Mouse (Mus musculus) cortical plate, adult 2 months (tissue): ENCODE results near the gene Smpd1. TPM values are rescaled to one million over a fixed set of nuclear protein-coding genes. Genes with fewer than 3 reads are reported as not detected.

Source experiments
- H3K27ac ChIP-seq: fragments of 200-500 bp; 2 replicates; pipeline ENCODE4 v1.5.1; 2012; ENCODE audit warnings: low read length, control low read depth, inconsistent platforms; ENCODE audit not compliant: insufficient read depth
- H3K4me1 ChIP-seq: fragments of 200-500 bp; 2 replicates; pipeline ENCODE4 v1.6.1; 2011; ENCODE audit warnings: low read length; ENCODE audit not compliant: control insufficient read depth, insufficient read depth
- H3K4me3 ChIP-seq: fragments of 200-500 bp; 2 replicates; pipeline ENCODE4 v1.5.1; 2011; ENCODE audit warnings: mild to moderate bottlenecking, low read length, control low read depth; ENCODE audit not compliant: insufficient read depth
- CTCF ChIP-seq: fragments of 200-500 bp; IDR thresholded peaks from 2 replicates; pipeline ENCODE4 v1.5.1; 2011; ENCODE audit warnings: mild to moderate bottlenecking, control low read depth, low read length; ENCODE audit not compliant: insufficient read depth; ENCODE audit errors: extremely low read depth
- POLR2A ChIP-seq: fragments of 200-500 bp; IDR thresholded peaks from 2 replicates; pipeline ENCODE4 v1.6.1; 2011; ENCODE audit warnings: mild to moderate bottlenecking, low read length, control low read depth; ENCODE audit not compliant: insufficient read depth; ENCODE audit errors: extremely low read depth
- polyA plus RNA-seq: library from polyadenylated mRNA; depleted of rRNA; stranded (reverse); fragments of >200 nt; gene quantifications from 2 replicates; pipeline ENCODE4 v1.2.3, GENCODE M21; 2012; rRNA removed

Gene Smpd1
- polyA plus RNA-seq: 93.2 and 93.3 TPM in 2 replicates

DNA sequence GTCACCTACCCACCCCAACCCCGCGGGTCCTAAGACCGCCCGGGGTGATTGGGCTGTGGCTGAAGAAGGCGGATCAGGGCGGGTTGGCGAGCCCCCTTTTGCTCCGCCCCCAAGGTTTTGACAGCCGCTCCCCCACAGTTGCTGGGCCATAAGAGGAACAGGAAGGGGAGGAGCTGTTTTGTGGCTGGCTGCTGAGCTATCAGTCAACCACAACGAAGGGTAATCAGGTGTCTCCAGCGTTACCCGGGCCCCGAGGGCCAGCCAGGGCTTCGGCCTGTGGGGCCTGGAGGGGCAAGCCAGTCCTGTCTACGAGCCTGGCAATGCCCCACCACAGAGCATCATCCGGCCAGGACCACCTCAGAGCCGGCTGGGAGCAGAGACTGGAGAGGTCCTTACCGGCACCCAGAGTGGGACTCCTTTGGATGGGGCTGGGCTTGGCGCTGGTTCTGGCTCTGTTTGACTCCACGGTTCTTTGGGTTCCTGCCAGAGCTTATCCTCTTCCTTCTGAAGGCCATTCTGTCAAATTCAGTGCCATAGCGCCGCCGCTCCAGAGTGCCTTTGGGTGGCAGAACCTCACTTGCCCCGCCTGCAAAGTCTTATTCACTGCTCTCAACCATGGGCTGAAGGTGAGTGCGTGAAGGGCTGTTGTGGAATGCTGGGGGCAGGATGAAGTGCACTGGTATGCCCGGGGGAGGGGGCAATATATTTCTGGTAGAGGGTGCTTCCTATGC lies at the start of gene Smpd1:
Gene Smpd1, plus strand, starts transcription at position 149 of the 731 bp plus-strand sequence.
- Histone ChIP-seq H3K4me1 (peaks cover 14% of the 10 kb centered on the region), H3K4me3 (peak within 1 kb of the TSS; percentile 64), H3K27ac (peak within 1 kb of the TSS; percentile 86)
- no peak for TF ChIP-seq CTCF
- peak; percentile 66 for TF ChIP-seq POLR2A

DNA sequence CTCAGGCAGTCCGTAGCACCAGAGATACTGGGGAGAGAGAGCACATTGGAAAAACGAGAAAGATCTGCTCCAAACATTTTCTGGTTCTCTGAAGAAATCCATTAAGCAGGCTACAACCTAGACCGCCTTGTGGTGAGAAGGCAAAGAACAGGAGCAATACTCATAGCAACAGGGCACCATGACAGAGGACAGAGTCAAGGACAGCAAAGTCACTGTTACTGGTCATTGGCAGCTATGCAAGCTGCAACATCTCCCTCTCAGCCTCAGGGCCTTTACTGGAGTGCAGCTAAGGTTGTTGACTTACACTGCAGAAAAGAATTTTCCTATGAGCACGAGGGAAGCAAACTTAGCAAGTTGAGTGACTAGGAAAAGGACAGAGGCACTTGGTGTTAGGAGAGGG lies 46.9 kb upstream of the Smpd1 start:
- no peak overlapping the region for H3K4me3 ChIP-seq
- no peaks in the 10 kb centered on the region for H3K4me1 ChIP-seq
- H3K27ac ChIP-seq: no peak overlapping the region
- TF ChIP-seq CTCF (no peak), POLR2A (no peak)

GRCm38 (mm10) chr7:105510143-105510542 lies 44.0 kb upstream of the Smpd1 start:
- no peak for TF ChIP-seq POLR2A
- no peak for TF ChIP-seq CTCF
- Histone ChIP-seq H3K4me1 (peaks cover 4% of the 10 kb centered on the region), H3K27ac (no peak overlapping the region), H3K4me3 (no peak overlapping the region)

DNA sequence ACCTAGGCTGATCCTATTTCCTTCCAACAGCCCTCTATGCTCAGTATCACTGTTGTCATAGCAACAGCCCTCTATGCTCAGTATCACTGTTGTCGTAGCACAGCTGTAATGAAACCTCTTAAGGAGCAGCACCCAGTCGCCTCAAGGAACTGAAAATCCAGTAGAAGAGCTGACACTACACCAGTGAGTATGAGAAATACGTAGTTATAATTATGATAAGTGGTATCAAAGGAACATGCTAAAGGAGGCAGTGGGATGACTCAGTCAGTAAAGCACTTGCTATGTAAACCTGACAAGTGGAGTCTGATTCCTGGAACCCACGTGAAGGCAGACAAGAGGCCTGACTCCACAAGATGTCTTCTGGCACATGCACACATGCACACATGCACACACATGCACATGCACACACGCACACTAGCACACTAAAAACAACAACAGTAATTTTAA lies 40.3 kb upstream of the Smpd1 start:
- H3K4me1 ChIP-seq: peaks cover 4% of the 10 kb centered on the region
- H3K4me3 ChIP-seq: no peak overlapping the region
- no peak for TF ChIP-seq CTCF
- no peak for TF ChIP-seq POLR2A
- peak overlapping the region; percentile 48 for H3K27ac ChIP-seq

DNA sequence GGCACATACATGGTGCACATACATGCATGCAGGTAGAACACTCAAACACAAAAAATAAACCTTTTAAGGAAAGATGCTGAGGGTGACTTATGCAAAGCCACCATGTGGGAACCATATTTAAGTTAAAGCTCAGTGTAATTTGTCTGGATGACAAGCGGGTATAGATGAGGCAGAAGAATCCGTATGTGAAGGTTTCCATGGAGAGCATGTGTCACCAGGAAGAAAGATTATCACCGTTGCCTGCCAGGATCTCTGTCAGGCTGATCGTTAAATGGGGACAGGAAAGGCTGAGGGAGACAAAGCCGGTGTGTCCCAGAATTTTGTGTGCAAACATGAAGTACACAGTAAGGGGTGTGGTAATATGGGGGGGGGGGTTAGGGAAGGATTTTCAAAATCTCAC lies 39.6 kb upstream of the Smpd1 start:
- H3K27ac ChIP-seq: 0 out of 2 replicates have a peak overlapping the region, but pooled peaks have one; percentile 48
- peaks cover 4% of the 10 kb centered on the region for H3K4me1 ChIP-seq

DNA sequence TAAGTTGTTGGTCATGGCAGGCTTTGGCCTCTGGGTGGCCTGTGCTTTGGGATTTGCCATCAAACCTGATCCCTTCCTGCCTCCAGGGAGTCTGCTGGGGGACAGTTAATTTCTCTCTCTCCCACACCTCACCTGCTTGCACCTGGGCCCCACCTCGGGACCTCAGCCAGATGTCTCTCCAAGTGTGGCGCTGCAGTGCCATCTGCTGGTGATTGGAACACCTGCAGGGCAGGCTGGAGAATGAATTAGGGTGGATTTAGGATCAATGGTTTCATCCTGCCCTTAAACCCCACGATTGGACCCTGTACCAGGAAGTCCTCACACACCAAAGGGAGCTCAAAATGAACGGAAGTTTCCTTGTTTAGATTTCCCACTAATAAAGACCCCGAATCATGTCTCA lies 39.0 kb upstream of the Smpd1 start:
- peaks cover 4% of the 10 kb centered on the region for H3K4me1 ChIP-seq
- H3K27ac ChIP-seq: no peak overlapping the region
- H3K4me3 ChIP-seq: no peak overlapping the region
- TF ChIP-seq CTCF (peak; percentile 83), POLR2A (no peak)

More for the DNA sequence above, 39.6 kb upstream of the Smpd1 start:
- H3K4me3 ChIP-seq: no peak overlapping the region
- TF ChIP-seq POLR2A (no peak), CTCF (no peak)

DNA sequence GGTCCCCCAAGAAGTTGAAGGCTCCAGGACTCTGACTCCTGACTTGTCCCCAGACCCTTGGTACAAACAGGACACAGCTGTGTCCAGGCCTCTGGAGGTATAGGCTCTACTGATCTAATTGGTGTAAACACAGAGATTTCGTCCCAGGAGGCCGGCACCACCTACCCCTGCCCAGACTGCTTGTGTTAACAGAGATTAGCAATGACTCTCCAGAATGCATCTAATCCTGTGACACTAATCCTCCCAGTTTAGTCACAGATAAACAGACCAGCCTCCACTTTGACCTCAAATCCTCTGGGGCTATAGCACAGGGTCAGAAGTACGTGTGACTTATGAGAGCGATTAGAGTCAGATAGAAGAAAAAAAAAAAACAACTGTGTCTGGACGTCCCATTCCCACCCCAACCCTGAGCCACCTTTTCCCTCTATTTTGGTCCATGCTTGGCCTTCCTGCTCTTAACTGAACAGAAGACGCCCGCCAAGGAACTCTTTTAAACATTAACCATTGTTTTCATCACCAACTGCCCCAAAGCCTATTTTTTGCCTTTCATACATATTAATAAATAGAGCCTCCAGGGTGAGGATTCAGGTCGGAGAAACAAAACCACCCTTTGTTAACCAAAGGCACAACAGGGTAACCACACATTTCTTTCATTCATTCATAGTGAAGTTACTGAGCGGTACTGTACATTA lies 37.3 kb upstream of the Smpd1 start:
- Histone ChIP-seq H3K4me1 (peaks cover 4% of the 10 kb centered on the region), H3K27ac (no peak overlapping the region), H3K4me3 (no peak overlapping the region)
- TF ChIP-seq CTCF (no peak), POLR2A (no peak)

DNA sequence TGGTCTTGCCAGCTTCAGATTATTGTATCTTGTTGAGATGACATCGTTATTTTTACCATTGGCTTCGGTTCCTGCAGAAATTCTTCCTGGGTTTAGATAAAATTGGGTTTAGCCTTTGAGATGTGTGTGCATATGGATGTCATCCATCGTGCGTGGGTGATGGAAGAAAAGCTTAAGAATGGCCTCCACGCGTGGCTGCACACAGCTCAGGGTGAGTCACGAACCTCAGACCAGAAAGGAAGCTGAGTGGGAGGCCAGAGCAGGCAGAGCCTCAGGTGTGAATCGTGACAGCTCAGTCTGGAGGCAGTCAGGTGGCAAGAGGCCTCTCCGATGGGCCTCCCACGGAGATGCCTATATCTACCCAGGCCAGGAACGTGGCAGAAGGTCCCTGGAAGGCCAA lies 34.8 kb upstream of the Smpd1 start:
- Histone ChIP-seq H3K4me3 (no peak overlapping the region), H3K4me1 (peaks cover 2% of the 10 kb centered on the region), H3K27ac (no peak overlapping the region)
- TF ChIP-seq CTCF: no peak
- TF ChIP-seq POLR2A: no peak

DNA sequence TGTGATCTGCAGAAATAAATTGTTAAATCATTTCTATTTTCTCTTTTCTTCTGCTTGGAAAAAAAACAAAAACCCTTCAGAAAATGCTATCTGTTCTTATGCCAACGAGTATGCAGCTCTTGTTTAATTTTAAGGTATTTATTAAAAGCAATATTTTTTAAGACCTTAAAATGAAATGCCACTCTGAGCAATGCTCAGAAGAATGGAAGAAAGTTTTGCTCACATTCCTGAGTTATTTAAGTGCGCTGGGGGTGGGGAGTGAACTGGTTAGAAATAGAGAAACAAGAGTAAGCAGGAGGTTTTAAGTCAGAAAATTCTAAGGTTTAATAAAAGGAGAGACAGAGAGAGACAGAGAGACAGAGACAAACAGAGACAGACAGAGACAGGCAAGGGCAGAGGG lies 34.4 kb upstream of the Smpd1 start:
- peaks cover 1% of the 10 kb centered on the region; the same call in 1 of the 2 replicates for H3K4me1 ChIP-seq
- TF ChIP-seq CTCF: no peak
- TF ChIP-seq POLR2A: no peak
- no peak overlapping the region for H3K4me3 ChIP-seq
- peak overlapping the region; percentile 82 for H3K27ac ChIP-seq

- no peak for TF ChIP-seq CTCF
- no peak for TF ChIP-seq POLR2A
- Histone ChIP-seq H3K4me3 (no peak overlapping the region), H3K27ac (peak overlapping the region; percentile 82), H3K4me1 (peaks cover 1% of the 10 kb centered on the region; the same call in 1 of the 2 replicates)
Observed at GRCm38 (mm10) chr7:105520201-105520600, 34.0 kb upstream of the Smpd1 start.
